8 mouse cellular contexts compared by ENCODE assay signal in the genomic region with DNA sequence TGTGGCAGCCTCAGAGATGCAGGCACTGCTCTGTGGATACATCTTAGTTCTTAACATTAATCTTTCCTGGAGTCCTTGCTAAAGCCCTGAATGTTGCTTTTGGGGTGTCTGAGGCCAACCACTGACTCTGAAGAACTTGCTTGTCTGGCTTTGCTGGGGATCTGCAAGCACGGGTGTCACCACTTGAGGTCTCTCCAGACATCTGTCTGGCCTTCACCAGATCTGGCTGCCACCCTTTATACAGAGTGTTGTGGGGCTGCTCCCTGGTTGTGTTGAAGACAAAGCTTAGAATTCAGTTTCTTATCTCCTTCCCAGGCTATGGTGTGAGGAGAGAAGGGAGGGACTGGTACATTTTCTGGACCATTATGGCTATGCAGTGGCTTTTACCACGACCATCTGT. TPM values are rescaled to one million over a fixed set of nuclear protein-coding genes. Genes with fewer than 3 reads are reported as not detected.
DNase-seq lines count a peak whose midpoint lies in the region; ATAC-seq and TF ChIP-seq lines count a peak whose summit lies in the region.

No protein-coding gene starts in this region.

- no peaks in the 10 kb centered on the region for H3K79me2 ChIP-seq in heart, adult 2 months (replicated peaks; ENCODE audit: control insufficient read depth, insufficient read depth, low read length)

- DNase-seq in heart, adult 2 months: peak in 1 of 2 experiments; percentile 22
- peak; percentile 52 for DNase-seq in urinary bladder, postnatal 14 days (ENCODE audit: low spot score)
- no peak for DNase-seq in urinary bladder, adult 18-20 months (ENCODE audit: low spot score in 2 of 2)
- peak; percentile 43 for DNase-seq in heart, postnatal 4 days
- no peak for DNase-seq in spleen, postnatal 10 days (ENCODE audit: low spot score in 2 of 2)

- WGBS in heart, adult 2 months: 26% methylated on average over 2 of the region's 2 CpGs
- WGBS in heart, embryonic 11.5 days (ENCODE audit: insufficient replicate concordance): 20% methylated on average over 2 of the region's 2 CpGs
- whole genome bisulfite sequencing in forebrain, embryonic 13.5 days: 68% methylated on average over 2 of the region's 2 CpGs
- 64% methylated on average over 2 of the region's 2 CpGs for WGBS in neural tube, embryonic 15.5 days

- no peak overlapping the region for H3K9ac ChIP-seq in heart, adult 2 months (ENCODE audit: low read depth, low read length)
- no peak overlapping the region for H3K9ac ChIP-seq in heart, embryonic 11.5 days (ENCODE audit: low read depth, low read length)
- H3K9ac ChIP-seq in forebrain, embryonic 13.5 days: no peak overlapping the region
- no peak overlapping the region for H3K9ac ChIP-seq in neural tube, embryonic 15.5 days (replicated peaks)

- peaks cover 10% of the 10 kb centered on the region for H3K9me3 ChIP-seq in heart, embryonic 11.5 days (replicated peaks; ENCODE audit: control insufficient read depth, low read length)
- H3K9me3 ChIP-seq in forebrain, embryonic 13.5 days (replicated peaks): peaks cover 11% of the 10 kb centered on the region; the same call in 1 of the 2 replicates
- no peaks in the 10 kb centered on the region for H3K9me3 ChIP-seq in neural tube, embryonic 15.5 days (replicated peaks)

- no peaks in the 10 kb centered on the region for H3K4me1 ChIP-seq in heart, adult 2 months (ENCODE audit: control insufficient read depth, insufficient read depth, low read length)
- no peaks in the 10 kb centered on the region for H3K4me1 ChIP-seq in heart, embryonic 11.5 days (ENCODE audit: control insufficient read depth, insufficient read depth, low read length)
- H3K4me1 ChIP-seq in forebrain, embryonic 13.5 days: no peaks in the 10 kb centered on the region
- H3K4me1 ChIP-seq in neural tube, embryonic 15.5 days: no peaks in the 10 kb centered on the region

- no peaks in the 10 kb centered on the region for H3K36me3 ChIP-seq in heart, adult 2 months (ENCODE audit: control insufficient read depth, insufficient read depth, low read length)
- H3K36me3 ChIP-seq in heart, embryonic 11.5 days (ENCODE audit: control insufficient read depth, insufficient read depth, low read length): no peaks in the 10 kb centered on the region
- H3K36me3 ChIP-seq in forebrain, embryonic 13.5 days (ENCODE audit: poor library complexity, severe bottlenecking): 0 out of 2 replicates have a peak, but pooled peaks cover 3% of the 10 kb centered on the region
- H3K36me3 ChIP-seq in neural tube, embryonic 15.5 days: no peaks in the 10 kb centered on the region

- no peak overlapping the region for H3K27ac ChIP-seq in heart, adult 2 months
- no peak overlapping the region for H3K27ac ChIP-seq in heart, embryonic 11.5 days (ENCODE audit: low read depth, low read length)
- no peak overlapping the region for H3K27ac ChIP-seq in forebrain, embryonic 13.5 days
- no peak overlapping the region for H3K27ac ChIP-seq in neural tube, embryonic 15.5 days (replicated peaks)

- H3K4me3 ChIP-seq in heart, adult 2 months: no peak overlapping the region
- no peak overlapping the region for H3K4me3 ChIP-seq in heart, embryonic 11.5 days (ENCODE audit: low read depth, low read length)
- no peak overlapping the region for H3K4me3 ChIP-seq in forebrain, embryonic 13.5 days
- no peak overlapping the region for H3K4me3 ChIP-seq in neural tube, embryonic 15.5 days (replicated peaks)

- TF ChIP-seq CTCF in heart, adult 2 months (IDR thresholded peaks at IDR 0.05): peak; percentile 66

- TF ChIP-seq POLR2A in heart, adult 2 months (IDR thresholded peaks at IDR 0.05; ENCODE audit: insufficient read depth, low read depth, low read length): no peak

- H3K27me3 ChIP-seq in heart, adult 2 months (ENCODE audit: control insufficient read depth, insufficient read depth, low read length): no peaks in the 10 kb centered on the region
- H3K27me3 ChIP-seq in heart, embryonic 11.5 days (ENCODE audit: control insufficient read depth, insufficient read depth, low read length): no peaks in the 10 kb centered on the region
- H3K27me3 ChIP-seq in forebrain, embryonic 13.5 days: no peaks in the 10 kb centered on the region
- no peaks in the 10 kb centered on the region for H3K27me3 ChIP-seq in neural tube, embryonic 15.5 days (replicated peaks)

- no peak overlapping the region for H3K4me2 ChIP-seq in heart, embryonic 11.5 days
- no peak overlapping the region for H3K4me2 ChIP-seq in forebrain, embryonic 13.5 days
- no peak overlapping the region for H3K4me2 ChIP-seq in neural tube, embryonic 15.5 days

- no peak for ATAC-seq in heart, embryonic 11.5 days (replicated peaks; ENCODE audit: insufficient number of reproducible peaks, low FRiP score, low TSS enrichment)
- no peak for ATAC-seq in forebrain, embryonic 13.5 days
- no peak for ATAC-seq in neural tube, embryonic 15.5 days (ENCODE audit: low FRiP score)

- no peak for TF ChIP-seq EP300 in heart, adult 2 months (IDR thresholded peaks at IDR 0.05; ENCODE audit: insufficient read depth, low read depth, low read length)

- intact Hi-C loops in heart, adult 2 months (cut with DNase I): loop anchor here (2.0 kb wide), 1 partner anchor 323 kb away; no protein-coding TSS in a partner anchor

RNA-seq across cellular contexts. Expression of a gene that starts 52.5 kb away (rescaled TPM):
- not detected for total RNA-seq in heart, adult 2 months (2021)
- polyA plus RNA-seq in heart, adult 2 months (2012; rRNA removed): 0.55 and 0.59 TPM in 2 replicates
- polyA plus RNA-seq in heart, embryonic 11.5 days (2014; fragmentation: Nextera tagmentation; extraction: Ambion mirVana): 5.1 and 5.5 TPM in 2 replicates
- total RNA-seq in heart, postnatal 4 days (2021): under 1 TPM; 0.79 to 0.99 TPM
- polyA plus RNA-seq in forebrain, embryonic 13.5 days (2015; fragmentation: Nextera tagmentation; extraction: Ambion mirVana): 0.13 and 0.29 TPM in 2 replicates
- polyA plus RNA-seq in neural tube, embryonic 15.5 days (2015; fragmentation: Nextera tagmentation; extraction: Ambion mirVana): 0.09 and 0.47 TPM in 2 replicates

Comparison
In these comparisons a context has a peak if more than half of its experiments do, and no peak if none do; other contexts are left out.
1. DNase-seq: peak in urinary bladder, postnatal 14 days (single experiment) and heart, postnatal 4 days (single experiment); none in urinary bladder, adult 18-20 months (0 of 2) and spleen, postnatal 10 days (0 of 2).